Mouse (Mus musculus) G1E-ER4 (cell line): ENCODE data around the gene Atg7. TPM values are rescaled to one million over a fixed set of nuclear protein-coding genes. Genes with fewer than 3 reads are reported as not detected.

Experiments
- GATA1 ChIP-seq: IDR thresholded peaks from one replicate; pipeline ENCODE4 v1.8.0; 2012; ENCODE audit warnings: low read length, inconsistent platforms
- polyA plus RNA-seq: library from polyadenylated mRNA; stranded (reverse); fragments of >175 nt; gene quantifications from 2 replicates; pipeline ENCODE4 v1.2.3, GENCODE M21; 2012

The Atg7 gene
- polyA plus RNA-seq, 1 experiment, result 42.4 TPM

- no peak for TF ChIP-seq GATA1
Observed at GRCm38 (mm10) chr6:114714654-114715053, 71.8 kb downstream of the Atg7 start.

GRCm38 (mm10) chr6:114715289-114716030 is 72.6 kb downstream of the Atg7 start:
- TF ChIP-seq GATA1, result no peak

- TF ChIP-seq GATA1, result no peak
Observed at GRCm38 (mm10) chr6:114719100-114719499, 76.2 kb downstream of the Atg7 start.

GRCm38 (mm10) chr6:114719665-114720064 is 76.8 kb downstream of the Atg7 start:
- TF ChIP-seq GATA1, result no peak

DNA sequence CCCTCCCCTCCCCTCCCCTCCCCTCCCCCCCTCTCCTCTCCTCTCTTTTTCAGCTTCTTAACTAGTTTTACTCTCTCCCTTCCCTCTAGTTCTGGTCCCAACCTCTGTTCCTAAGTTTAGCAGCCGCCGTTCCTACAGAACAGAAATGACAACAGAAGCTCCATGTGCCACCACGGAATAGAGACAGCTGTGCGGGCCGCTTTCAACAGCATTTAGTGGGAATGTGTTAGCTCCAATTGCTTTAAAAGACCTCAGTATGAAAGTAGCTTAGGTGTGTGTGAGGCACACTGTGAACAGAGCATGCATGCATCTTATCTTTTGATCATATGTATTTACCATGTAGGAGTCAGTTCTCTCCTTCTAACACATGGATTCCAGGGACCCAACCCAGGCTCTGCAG is 79.1 kb downstream of the Atg7 start:
- TF ChIP-seq GATA1, result no peak

GRCm38 (mm10) chr6:114723925-114724324 is 81.0 kb downstream of the Atg7 start:
- no peak for TF ChIP-seq GATA1

- no peak for TF ChIP-seq GATA1
Observed at GRCm38 (mm10) chr6:114724351-114724750, 81.5 kb downstream of the Atg7 start.

GRCm38 (mm10) chr6:114725147-114725575 is 82.3 kb downstream of the Atg7 start:
- no peak for TF ChIP-seq GATA1

DNA sequence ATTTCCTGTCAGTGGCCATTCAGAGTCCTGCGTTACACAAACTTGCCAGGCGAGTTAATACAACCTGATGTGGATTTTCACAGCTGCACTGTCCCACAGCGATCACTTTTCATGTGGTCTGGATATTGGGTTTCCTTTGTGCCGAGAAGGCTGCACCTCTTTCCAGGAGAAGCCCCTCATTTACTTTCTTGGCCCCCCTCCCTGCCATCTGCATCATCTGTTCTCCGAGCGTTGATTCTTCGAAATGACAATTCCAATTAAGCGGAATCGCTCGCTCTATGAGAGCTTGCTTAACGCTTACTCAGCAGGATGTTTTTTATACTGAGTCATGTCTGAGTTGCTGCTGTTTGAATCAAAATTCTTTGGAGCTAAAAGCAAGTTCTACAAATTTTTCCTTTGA is 83.8 kb downstream of the Atg7 start:
- TF ChIP-seq GATA1, result no peak

DNA sequence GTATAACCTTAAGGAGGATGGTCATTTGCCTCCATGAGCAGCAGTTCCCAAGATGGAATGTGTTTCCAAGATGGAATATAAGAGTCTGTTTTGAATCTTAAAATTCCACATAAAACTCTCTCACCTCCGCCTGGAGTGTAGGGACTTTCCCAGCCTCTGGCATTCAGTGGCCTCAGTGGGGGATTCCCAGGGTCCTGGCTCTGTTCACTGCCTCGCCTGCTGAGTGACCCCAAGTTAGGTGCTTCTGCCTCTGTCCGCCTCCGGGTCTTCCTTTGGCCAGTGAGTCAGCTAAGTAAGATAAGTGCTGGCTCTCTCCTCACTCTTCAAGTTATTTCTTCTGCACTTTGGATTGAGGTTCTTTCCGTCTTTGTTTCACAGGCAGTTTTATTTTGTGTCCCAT is 90.3 kb downstream of the Atg7 start:
- no peak for TF ChIP-seq GATA1

DNA sequence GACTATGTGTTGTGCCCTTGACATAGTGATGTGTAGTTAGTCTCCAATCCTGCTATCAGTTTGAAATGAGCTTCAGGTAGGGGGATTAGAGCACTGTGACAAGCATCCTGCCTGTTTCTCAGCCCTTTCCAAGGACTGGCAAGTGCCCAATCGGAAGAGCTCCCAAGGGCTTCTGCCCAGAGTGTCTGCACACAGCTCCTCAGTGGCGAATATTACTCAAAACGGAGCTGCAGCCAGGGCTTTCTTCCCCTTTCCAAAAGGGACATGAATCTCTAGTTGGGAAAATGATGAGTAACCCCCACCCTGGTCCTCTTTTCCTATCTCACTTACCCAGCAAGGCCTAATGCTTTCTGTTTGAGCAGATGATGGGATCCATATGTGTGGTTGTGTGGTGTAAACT is 90.8 kb downstream of the Atg7 start:
- no peak for TF ChIP-seq GATA1

- no peak for TF ChIP-seq GATA1
Observed at GRCm38 (mm10) chr6:114735054-114735453, 92.2 kb downstream of the Atg7 start.

DNA sequence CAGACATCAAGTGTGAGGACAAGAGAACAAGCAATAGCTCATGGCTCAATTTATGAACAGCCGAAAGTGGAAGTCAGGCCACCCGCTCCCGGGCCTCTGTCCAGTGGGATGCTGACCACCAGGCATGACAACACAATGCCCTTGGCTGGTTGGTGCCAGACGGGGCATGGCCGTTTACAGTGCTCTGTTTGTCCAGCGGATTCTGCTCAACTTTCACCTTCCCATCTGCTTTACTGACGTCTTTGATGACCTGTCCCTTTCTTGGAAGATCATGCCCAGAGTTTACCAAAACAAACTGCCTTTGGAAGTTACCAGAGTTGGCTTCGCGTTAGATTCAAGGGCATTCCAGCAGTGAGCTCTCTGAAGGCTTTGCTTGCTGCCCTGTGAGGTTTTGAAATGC is 93.5 kb downstream of the Atg7 start:
- no peak for TF ChIP-seq GATA1

GRCm38 (mm10) chr6:114737181-114737580 is 94.3 kb downstream of the Atg7 start:
- no peak for TF ChIP-seq GATA1

- TF ChIP-seq GATA1, result no peak
Observed at GRCm38 (mm10) chr6:114737931-114738759, 95.2 kb downstream of the Atg7 start.

- no peak for TF ChIP-seq GATA1
Observed at GRCm38 (mm10) chr6:114738760-114739112, 95.8 kb downstream of the Atg7 start.
